Mouse (Mus musculus) kidney, embryonic 16.5 days (tissue): ENCODE results near the gene Grm1. TPM values are rescaled to one million over a fixed set of nuclear protein-coding genes. Genes with fewer than 3 reads are reported as not detected.

Experiments used
- ATAC-seq: fragments of 200-750 bp; cut with Nextera tagmentation; 2 replicates; pipeline ENCODE4 v1.8.0; 2017; ENCODE audit warnings: moderate TSS enrichment; ENCODE audit not compliant: low FRiP score, low TSS enrichment
- H3K27ac ChIP-seq: fragments of 300-500 bp; sonication (generic); 2 replicates; pipeline ENCODE4 v1.5.1; 2014; ENCODE audit warnings: low read length
- H3K27me3 ChIP-seq: fragments of 300-500 bp; sonication (generic); 2 replicates; pipeline ENCODE4 v1.6.1; 2014; ENCODE audit warnings: low read length, control low read depth, mixed read lengths; ENCODE audit not compliant: insufficient read depth
- H3K36me3 ChIP-seq: fragments of 300-500 bp; sonication (generic); 2 replicates; pipeline ENCODE4 v1.6.1; 2014; ENCODE audit warnings: low read length, control low read depth, mixed read lengths; ENCODE audit not compliant: insufficient read depth
- H3K4me1 ChIP-seq: fragments of 300-500 bp; sonication (generic); 2 replicates; pipeline ENCODE4 v1.6.1; 2014; ENCODE audit warnings: low read length, control low read depth, mixed read lengths; ENCODE audit not compliant: insufficient read depth
- H3K4me2 ChIP-seq: fragments of 300-500 bp; sonication (generic); replicated peaks from 2 replicates; pipeline ENCODE4 v1.6.1; 2014; ENCODE audit warnings: low read depth, low read length
- H3K4me3 ChIP-seq: fragments of 300-500 bp; sonication (generic); 2 replicates; pipeline ENCODE4 v1.5.1; 2014; ENCODE audit warnings: mild to moderate bottlenecking, low read length
- H3K9ac ChIP-seq: fragments of 300-500 bp; sonication (generic); replicated peaks from 2 replicates; pipeline ENCODE4 v1.6.1; 2014; ENCODE audit warnings: low read length
- H3K9me3 ChIP-seq: fragments of 300-500 bp; sonication (generic); 2 replicates; pipeline ENCODE4 v1.6.1; 2016; ENCODE audit warnings: low read length, control low read depth
- WGBS: fragments of 180-500 bp; shearing (Covaris S2); extraction: QIAGEN DNeasy Blood & Tissue Kit; methylation state at CpG from one replicate; pipeline ENCODE4 v1.1.7; 2014; 5-methylcytosine and 5-hydroxymethylcytosine counted together
- polyA plus RNA-seq: library from polyadenylated mRNA; unstranded; fragments of >200 nt; fragmentation: Nextera tagmentation; extraction: Ambion mirVana; gene quantifications from 2 replicates; pipeline ENCODE4 v1.2.1, GENCODE M21; 2015

Grm1 gene
- polyA plus RNA-seq, result not detected in 2 replicates

DNA sequence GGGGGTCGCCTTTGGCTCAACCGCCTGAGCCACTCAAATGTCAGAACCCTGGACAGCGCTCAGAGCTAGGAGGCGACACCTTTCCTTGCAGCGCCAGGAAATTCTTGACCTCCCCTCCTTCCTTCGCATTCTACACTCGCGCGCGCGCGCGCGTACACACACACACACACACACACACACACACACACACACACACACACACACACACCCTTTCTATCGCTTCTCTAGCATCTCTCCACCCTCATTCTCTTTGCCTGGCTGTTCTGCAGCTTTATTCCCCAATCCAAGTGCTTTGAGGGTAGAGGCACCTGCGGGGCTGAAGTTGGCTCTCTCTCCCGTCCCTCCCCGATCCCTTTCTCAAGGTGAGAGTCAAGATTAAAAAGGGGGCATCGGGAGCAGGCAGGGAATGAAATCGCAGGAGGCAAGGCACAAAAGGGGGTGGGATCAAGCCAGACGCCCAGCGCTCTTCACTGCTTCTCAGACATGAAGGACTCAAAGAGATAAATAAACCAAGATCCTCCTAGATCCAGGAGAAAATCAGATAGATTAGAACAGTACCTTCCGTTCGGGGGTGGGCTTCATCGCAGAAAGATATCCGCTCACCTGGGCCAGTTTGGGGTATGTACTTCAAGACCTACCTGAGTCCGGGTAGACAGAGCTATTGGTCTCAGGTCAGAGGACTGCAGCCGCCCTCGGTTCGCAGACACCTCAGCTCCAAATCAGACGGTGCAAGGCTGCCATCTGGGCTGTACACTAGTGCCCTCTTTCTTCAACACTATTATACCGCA is at the start of gene Grm1:
Grm1 (minus strand) TSS at position 746 of the 788 bp plus-strand sequence.
- Histone ChIP-seq H3K4me2 (no peak within 1 kb of the TSS), H3K9ac (no peak within 1 kb of the TSS), H3K36me3 (no peaks in the 10 kb centered on the region), H3K27me3 (peaks cover 38% of the 10 kb centered on the region), H3K4me3 (no peak within 1 kb of the TSS), H3K27ac (no peak within 1 kb of the TSS), H3K9me3 (no peaks in the 10 kb centered on the region), H3K4me1 (no peaks in the 10 kb centered on the region)
- peak; percentile 67; the same call in 1 of the 2 replicates for ATAC-seq
- WGBS, result 2% methylated on average over 24 of the region's 32 CpGs

DNA sequence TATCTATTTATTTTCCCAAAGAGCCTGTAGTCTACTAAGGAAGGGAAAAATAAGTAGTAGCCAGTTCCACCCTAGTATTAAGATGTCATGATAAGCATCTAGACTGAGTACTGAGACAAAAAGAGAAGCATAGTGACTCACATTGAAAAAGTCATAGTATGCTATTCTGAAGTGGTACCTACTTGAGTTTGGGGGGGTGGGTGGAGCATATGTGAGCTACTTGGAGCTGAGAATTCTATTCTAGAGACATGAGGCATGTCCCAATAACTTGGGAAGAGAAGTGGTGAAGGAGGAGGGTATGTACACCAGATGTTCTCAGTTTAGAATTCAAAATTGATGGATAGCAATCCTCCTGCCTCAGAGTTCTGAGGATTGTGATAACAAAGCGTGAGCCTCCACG is 39.6 kb upstream of the Grm1 start:
- Histone ChIP-seq H3K4me3 (no peak overlapping the region), H3K9me3 (no peaks in the 10 kb centered on the region), H3K4me1 (no peaks in the 10 kb centered on the region), H3K27me3 (no peaks in the 10 kb centered on the region), H3K4me2 (no peak overlapping the region), H3K36me3 (no peaks in the 10 kb centered on the region), H3K9ac (no peak overlapping the region), H3K27ac (no peak overlapping the region)
- no peak for ATAC-seq
- WGBS, result 85% methylated on average over 2 of the region's 2 CpGs

DNA sequence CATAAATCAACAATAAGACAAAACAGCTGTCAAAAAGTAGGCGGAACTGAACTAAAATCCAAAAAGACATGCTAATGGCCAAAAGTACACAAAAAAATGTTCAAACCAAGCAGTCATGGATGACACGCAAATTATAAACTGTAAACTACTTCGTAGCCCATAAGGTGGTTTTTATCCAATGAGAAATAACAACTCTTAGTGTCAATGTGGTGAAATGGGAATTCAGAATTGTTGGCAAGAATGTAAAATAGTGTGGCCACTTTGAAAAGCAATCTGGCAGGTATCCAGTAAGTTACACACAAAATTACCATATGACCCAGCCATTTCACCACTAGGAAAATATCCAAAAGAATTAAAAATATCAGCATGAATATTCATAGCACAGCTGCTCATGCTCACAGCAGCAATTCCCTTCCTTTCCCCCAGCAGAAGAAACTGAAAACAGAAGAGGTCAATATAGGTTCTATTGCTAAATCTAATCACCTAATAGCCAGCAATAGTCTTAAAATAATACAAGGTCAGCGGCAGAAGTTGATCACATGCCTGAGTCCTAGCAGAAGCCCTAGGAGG is 16.4 kb upstream of the Grm1 start:
- no peaks in the 10 kb centered on the region for H3K27me3 ChIP-seq
- 86% methylated on average over 4 of the region's 4 CpGs for WGBS
- no peaks in the 10 kb centered on the region for H3K4me1 ChIP-seq
- H3K4me3 ChIP-seq, result no peak overlapping the region
- H3K4me2 ChIP-seq, result no peak overlapping the region
- H3K9ac ChIP-seq, result no peak overlapping the region
- no peak for ATAC-seq
- H3K36me3 ChIP-seq, result no peaks in the 10 kb centered on the region
- H3K9me3 ChIP-seq, result no peaks in the 10 kb centered on the region
- H3K27ac ChIP-seq, result no peak overlapping the region

DNA sequence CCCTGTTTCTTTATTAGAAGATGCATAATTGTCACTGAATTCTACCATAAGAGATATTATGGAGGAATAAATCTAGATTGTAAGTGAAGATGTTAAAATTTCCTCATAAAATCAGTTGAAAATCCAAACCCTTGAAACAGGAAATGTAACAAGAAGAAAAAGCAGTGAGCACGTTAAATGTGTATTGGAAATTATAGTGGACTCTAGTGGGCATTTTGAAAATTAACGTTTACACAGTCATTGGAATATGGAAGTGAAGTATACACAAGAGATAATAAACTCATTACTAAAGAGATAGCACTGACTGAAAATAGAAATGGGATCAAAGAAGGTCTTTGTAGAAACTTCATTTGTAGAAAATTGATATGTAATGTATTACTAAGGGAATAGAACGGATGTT is 4.2 kb upstream of the Grm1 start:
- ATAC-seq, result no peak
- no peak overlapping the region for H3K9ac ChIP-seq
- no peak overlapping the region for H3K4me3 ChIP-seq
- no peak overlapping the region for H3K4me2 ChIP-seq
- WGBS, result 90% methylated on average over 3 of the region's 3 CpGs
- no peaks in the 10 kb centered on the region for H3K36me3 ChIP-seq
- H3K27me3 ChIP-seq, result peaks cover 14% of the 10 kb centered on the region
- no peaks in the 10 kb centered on the region for H3K9me3 ChIP-seq
- no peaks in the 10 kb centered on the region for H3K4me1 ChIP-seq
- H3K27ac ChIP-seq, result no peak overlapping the region

DNA sequence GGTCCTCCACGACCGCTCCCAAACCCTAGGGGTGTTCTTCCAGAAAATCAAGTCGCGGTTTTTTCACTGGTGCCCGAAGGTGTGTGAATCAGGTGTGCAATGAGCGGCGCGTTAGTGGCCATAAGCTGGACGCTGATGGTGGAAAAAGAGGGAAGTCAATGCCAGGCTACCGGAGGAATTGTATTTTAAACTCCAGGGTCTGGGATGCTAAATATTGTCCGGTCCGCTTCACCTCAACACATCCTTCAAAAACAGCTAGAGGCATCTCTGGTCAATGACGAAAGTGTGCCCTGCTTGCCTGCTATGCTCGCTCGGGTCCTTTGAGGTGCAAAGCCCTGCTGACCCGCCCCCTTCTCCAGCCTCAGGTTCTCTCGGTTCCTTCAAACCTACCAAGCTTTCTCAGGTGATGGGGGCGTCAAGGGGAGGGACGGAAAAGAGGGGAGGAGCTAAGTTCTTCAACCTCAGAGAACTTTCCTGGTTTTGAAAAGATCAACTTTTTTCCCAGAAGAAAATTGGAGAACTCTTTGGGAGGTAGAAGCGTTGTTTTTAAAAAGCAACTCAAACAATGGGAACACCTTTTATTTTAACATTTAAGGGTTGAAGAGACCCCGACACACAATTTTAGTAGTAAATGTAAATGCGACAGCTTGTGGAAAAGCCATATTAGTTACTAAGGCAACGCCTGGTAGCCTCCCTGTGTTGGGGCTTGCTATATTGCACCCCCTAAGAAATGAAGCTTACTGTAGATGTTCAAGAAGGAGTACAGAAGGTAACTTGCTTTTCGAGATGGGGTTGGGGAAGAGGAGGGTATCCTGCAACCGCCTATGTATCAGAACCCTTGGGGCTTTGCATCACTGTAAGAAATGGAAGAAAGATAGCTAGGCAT is 1.2 kb downstream of the Grm1 start:
- Histone ChIP-seq H3K36me3 (no peaks in the 10 kb centered on the region), H3K4me3 (no peak overlapping the region), H3K27ac (no peak overlapping the region), H3K4me1 (no peaks in the 10 kb centered on the region), H3K27me3 (peaks cover 38% of the 10 kb centered on the region), H3K4me2 (no peak overlapping the region), H3K9me3 (no peaks in the 10 kb centered on the region), H3K9ac (no peak overlapping the region)
- WGBS, result 9% methylated on average over 25 of the region's 25 CpGs
- ATAC-seq, result no peak

DNA sequence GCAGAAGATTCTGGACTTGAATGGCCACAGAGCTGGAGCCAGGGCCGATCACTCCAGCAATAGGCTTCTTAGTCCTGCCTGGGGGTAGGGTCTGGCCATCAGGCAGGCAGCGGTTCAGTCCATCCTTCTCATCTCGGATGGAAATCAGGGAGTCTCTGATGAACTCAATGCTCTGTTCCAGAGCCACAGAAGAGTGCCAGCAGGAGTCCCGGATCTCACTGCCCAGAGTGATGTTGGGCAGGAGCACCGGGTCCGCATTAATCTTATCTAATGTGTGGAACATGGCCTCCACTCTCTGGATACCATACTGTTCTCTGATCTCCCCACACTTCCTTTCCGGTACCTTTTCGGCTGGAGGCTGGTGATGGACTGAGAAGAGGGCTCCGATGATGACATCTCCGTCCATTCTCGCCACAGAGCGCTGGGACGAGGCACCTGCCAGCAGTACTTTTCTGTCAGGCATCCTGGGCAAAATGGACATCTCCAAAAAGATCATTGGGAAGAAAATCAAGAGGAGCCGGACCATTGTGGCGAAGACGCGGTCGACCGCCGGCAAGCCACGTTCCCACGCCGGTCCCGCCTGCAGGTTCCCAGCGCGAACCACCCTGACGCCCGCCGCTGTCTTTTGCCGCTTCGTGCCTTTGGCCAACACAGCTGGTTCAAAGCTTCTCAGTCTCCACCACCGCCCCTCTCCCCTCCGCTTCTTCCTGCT is 2.0 kb downstream of the Grm1 start:
- 10% methylated on average over 33 of the region's 33 CpGs for whole genome bisulfite sequencing
- ATAC-seq, result no peak
- Histone ChIP-seq H3K4me3 (no peak overlapping the region), H3K9ac (no peak overlapping the region), H3K4me2 (no peak overlapping the region), H3K9me3 (no peaks in the 10 kb centered on the region), H3K36me3 (no peaks in the 10 kb centered on the region), H3K27ac (no peak overlapping the region), H3K4me1 (no peaks in the 10 kb centered on the region), H3K27me3 (peaks cover 38% of the 10 kb centered on the region)

DNA sequence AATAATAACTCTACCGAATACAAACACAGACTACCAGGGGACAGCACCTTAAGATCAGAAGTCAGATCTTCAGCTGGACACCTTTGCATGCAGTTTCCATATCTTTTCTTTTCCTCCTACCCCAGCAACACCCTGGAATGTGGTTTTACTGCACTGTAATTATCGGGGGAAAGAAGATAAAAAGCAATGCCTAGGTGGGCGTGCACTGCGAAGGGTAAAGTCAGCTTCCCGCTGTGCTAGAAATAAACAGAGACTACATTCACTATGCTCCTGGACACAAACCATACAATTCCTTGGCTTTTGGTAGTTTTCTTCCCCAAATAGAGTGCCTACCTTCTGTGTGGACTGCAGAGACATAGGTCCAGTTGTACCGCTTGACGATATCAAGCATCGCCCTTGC is 2.6 kb downstream of the Grm1 start:
- Histone ChIP-seq H3K4me2 (no peak overlapping the region), H3K27ac (no peak overlapping the region), H3K4me1 (no peaks in the 10 kb centered on the region), H3K4me3 (no peak overlapping the region), H3K9ac (no peak overlapping the region), H3K27me3 (peaks cover 38% of the 10 kb centered on the region), H3K36me3 (no peaks in the 10 kb centered on the region), H3K9me3 (no peaks in the 10 kb centered on the region)
- ATAC-seq, result no peak
- WGBS, result 68% methylated on average over 8 of the region's 8 CpGs

DNA sequence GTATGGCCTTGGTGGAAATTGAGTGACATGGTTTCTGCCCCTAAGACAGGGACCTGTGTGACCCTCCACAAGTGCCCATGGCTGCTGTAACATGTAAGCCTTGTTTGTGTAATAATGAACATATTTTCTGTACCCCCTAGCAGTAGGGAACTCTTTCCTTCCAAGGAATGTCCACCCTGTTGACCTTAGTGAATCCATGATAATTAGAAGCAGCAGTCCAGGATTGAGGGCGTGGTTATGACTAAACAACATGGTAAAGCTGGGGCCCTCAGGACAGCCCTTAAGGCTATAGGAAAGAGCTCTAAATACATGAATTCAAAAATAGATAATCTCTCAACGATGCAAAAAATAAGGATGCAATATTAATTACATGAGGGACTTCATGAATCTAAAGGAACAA is 17.0 kb downstream of the Grm1 start:
- WGBS, result 77% methylated on average over 2 of the region's 2 CpGs
- H3K4me1 ChIP-seq, result no peaks in the 10 kb centered on the region
- H3K36me3 ChIP-seq, result no peaks in the 10 kb centered on the region
- H3K27ac ChIP-seq, result no peak overlapping the region
- H3K4me3 ChIP-seq, result no peak overlapping the region
- H3K27me3 ChIP-seq, result no peaks in the 10 kb centered on the region
- no peak overlapping the region for H3K9ac ChIP-seq
- H3K9me3 ChIP-seq, result no peaks in the 10 kb centered on the region
- ATAC-seq, result no peak
- no peak overlapping the region for H3K4me2 ChIP-seq

DNA sequence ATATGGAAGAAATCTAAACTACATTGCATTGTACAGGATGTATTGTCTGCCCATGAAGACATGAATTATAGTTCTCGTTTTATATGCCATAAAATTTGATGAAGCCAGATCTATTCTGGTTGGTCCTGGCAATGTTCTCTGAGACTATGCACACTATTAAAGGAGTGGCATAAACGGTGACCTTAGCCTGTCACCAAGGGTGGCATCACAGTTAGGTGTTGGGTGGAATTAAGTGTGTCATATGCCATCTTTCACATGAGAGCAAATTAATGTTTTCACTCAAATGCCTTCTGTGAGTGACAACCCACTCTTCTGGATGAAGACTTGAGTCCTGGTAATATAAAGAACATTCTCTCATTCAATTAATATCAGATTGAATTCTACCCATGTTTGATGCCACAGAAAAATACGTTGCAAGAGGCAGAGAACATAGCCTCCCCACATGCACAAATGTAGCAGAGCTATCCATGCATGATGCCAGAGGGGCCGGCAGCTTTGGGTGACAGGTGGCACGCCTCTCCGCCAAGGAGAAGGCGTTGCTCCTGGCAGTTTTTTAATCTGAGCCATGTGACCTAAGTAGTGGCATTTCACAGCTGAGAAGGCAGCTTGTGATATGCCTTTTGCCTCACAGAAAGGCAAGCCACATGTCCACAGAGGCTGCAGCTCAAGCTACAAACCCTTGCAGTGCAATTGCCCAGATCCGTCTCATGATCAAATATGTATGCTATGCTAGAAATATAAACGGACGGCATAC is 20.7 kb downstream of the Grm1 start:
- Histone ChIP-seq H3K9me3 (no peaks in the 10 kb centered on the region), H3K4me1 (no peaks in the 10 kb centered on the region), H3K4me3 (no peak overlapping the region), H3K36me3 (no peaks in the 10 kb centered on the region), H3K9ac (no peak overlapping the region), H3K4me2 (no peak overlapping the region), H3K27ac (no peak overlapping the region), H3K27me3 (no peaks in the 10 kb centered on the region)
- 66% methylated on average over 10 of the region's 10 CpGs for WGBS
- no peak; the same call in 1 of the 2 replicates for ATAC-seq
